Mouse (Mus musculus) olfactory bulb, adult 2 months (tissue): ENCODE measurements around the gene Reep1. TPM values are rescaled to one million over a fixed set of nuclear protein-coding genes. Genes with fewer than 3 reads are reported as not detected.

ENCODE experiments used
- H3K27ac ChIP-seq: fragments of 200-500 bp; 2 replicates; pipeline ENCODE4 v1.5.1; 2012; ENCODE audit warnings: low read depth, low read length; ENCODE audit not compliant: insufficient read depth
- H3K4me1 ChIP-seq: fragments of 200-500 bp; 2 replicates; pipeline ENCODE4 v1.6.1; 2012; ENCODE audit warnings: low read length; ENCODE audit not compliant: control insufficient read depth, insufficient read depth
- H3K4me3 ChIP-seq: fragments of 200-500 bp; 2 replicates; pipeline ENCODE4 v1.5.1; 2012; ENCODE audit warnings: mild to moderate bottlenecking, low read depth, low read length, moderate library complexity; ENCODE audit not compliant: insufficient read depth
- CTCF ChIP-seq: fragments of 200-500 bp; IDR thresholded peaks from 2 replicates; pipeline ENCODE4 v1.5.1; 2012; ENCODE audit warnings: low read depth, mild to moderate bottlenecking, low read length, moderate library complexity; ENCODE audit not compliant: insufficient read depth
- POLR2A ChIP-seq: fragments of 200-500 bp; IDR thresholded peaks from 2 replicates; pipeline ENCODE4 v1.6.1; 2012; ENCODE audit warnings: mild to moderate bottlenecking, low read depth, low read length, moderate library complexity; ENCODE audit not compliant: insufficient read depth
- WGBS: fragments of 180-500 bp; shearing (Covaris S2); methylation state at CpG from one replicate; pipeline ENCODE4 v1.1.7; 2018; 5-methylcytosine and 5-hydroxymethylcytosine counted together
- polyA plus RNA-seq: library from polyadenylated mRNA; stranded (reverse); fragments of >200 nt; gene quantifications from 2 replicates; pipeline ENCODE4 v1.2.4, GENCODE M21; 2012; ENCODE audit warnings: low replicate concordance; ENCODE audit not compliant: missing spikeins, insufficient read depth, insufficient read length

Gene Reep1
- polyA plus RNA-seq, 1 experiment, result not detected

- Histone ChIP-seq H3K27ac (no peak overlapping the region), H3K4me1 (peaks cover 15% of the 10 kb centered on the region), H3K4me3 (no peak overlapping the region)
- WGBS, result 82% methylated on average over 3 of the region's 3 CpGs
- TF ChIP-seq CTCF (no peak), POLR2A (no peak)
Measured at GRCm38 (mm10) chr6:71710323-71710722, 3.0 kb downstream of the Reep1 start.

DNA sequence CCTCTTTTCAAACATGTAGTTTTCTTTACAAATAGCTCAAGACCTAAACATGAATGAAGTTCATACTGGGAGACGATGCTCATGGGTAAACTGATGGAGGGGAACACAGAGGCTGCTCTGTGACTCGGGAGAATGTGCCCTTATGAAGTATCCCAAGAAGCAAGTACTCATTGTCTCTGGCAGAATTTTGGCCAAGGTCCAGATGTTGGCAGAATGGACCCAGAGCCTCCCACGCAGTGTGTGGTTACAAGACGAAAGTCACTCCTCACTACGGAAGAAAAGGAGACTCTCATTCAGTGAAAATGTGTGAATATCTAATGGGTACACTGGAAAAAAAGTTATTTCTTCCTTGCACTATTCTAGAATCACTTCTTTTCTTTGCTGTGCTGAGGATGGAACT, 3.8 kb downstream of the Reep1 start:
- 36% methylated on average over 5 of the region's 5 CpGs for WGBS
- H3K4me3 ChIP-seq, result no peak overlapping the region
- H3K27ac ChIP-seq, result no peak overlapping the region
- no peak for TF ChIP-seq CTCF
- H3K4me1 ChIP-seq, result peaks cover 15% of the 10 kb centered on the region

DNA sequence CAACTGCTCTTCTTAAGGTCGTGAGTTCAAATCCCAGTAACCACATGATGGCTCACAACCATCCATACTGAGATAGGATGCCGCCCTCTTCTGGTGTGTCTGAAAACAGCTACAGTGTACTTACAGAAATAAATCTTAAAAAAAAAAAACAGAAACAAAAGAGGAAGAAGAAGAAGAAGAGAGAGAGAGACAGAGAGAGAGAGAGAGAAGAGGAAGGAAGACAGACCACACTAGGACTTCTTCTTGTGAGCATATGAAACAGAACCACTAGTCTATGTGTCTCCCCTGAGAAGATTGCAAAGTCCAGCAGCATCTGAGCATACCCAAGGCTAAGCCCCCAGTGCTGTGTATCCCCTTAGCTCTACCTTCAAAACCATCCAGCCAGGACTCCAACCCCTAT, 6.2 kb downstream of the Reep1 start:
- no peak overlapping the region for H3K4me3 ChIP-seq
- H3K27ac ChIP-seq, result no peak overlapping the region
- TF ChIP-seq POLR2A (no peak), CTCF (no peak)
- 86% methylated on average over 2 of the region's 2 CpGs for WGBS
- peaks cover 19% of the 10 kb centered on the region for H3K4me1 ChIP-seq

DNA sequence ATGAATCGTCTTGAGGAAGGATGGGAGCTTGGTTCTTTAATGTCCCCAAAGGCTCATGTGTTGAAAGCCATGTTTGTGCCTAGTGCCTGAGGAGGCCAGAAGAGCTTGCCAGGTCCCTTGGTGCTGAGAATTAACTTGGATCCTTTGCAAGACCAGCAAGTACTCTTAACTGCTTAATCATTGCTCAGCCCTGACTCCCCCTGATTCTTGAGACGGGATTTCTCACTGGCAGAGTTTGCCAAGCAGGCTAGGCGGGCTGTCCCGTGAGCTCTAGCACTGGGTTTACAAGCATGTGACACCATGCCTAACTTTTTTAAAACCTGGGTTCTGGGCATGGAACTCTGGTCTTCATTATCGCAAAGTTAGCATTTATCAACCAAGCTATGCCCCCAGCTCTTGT, 7.6 kb downstream of the Reep1 start:
- no peak overlapping the region for H3K27ac ChIP-seq
- no peak overlapping the region for H3K4me3 ChIP-seq
- H3K4me1 ChIP-seq, result peaks cover 11% of the 10 kb centered on the region
- 50% methylated on average over 5 of the region's 5 CpGs for WGBS
- TF ChIP-seq POLR2A (no peak), CTCF (no peak)

- Histone ChIP-seq H3K27ac (no peak overlapping the region), H3K4me3 (no peak overlapping the region), H3K4me1 (peaks cover 7% of the 10 kb centered on the region)
- WGBS, result 96% methylated on average over 5 of the region's 5 CpGs
- TF ChIP-seq CTCF, result no peak
- TF ChIP-seq POLR2A, result no peak
Measured at GRCm38 (mm10) chr6:71716434-71716833, 9.1 kb downstream of the Reep1 start.

GRCm38 (mm10) chr6:71718322-71718721, 11.0 kb downstream of the Reep1 start:
- H3K4me3 ChIP-seq, result no peak overlapping the region
- WGBS, result 81% methylated on average over 2 of the region's 2 CpGs
- peaks cover 10% of the 10 kb centered on the region for H3K4me1 ChIP-seq
- H3K27ac ChIP-seq, result no peak overlapping the region
- TF ChIP-seq POLR2A (no peak), CTCF (no peak)

DNA sequence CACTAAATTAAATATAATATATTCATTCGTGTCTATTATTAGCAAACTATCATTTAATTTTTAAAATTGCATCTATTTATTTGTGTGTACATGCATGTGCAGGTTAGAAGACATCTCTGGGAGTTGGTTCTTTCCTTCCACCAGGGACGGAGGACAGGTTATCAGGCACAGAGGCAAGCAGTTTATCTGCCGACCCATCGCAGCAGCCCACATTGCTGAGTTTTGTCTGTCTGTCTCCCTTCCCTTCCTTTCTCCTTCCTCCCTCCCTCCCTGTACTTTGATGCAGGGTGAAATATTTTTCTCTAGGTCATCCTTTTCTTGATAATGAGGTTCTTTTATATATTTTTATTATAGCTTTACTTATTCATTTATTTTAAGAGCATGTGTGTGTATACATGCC, 11.9 kb downstream of the Reep1 start:
- WGBS, result 89% methylated on average over 4 of the region's 4 CpGs
- TF ChIP-seq POLR2A (no peak), CTCF (no peak)
- H3K27ac ChIP-seq, result no peak overlapping the region
- no peak overlapping the region for H3K4me3 ChIP-seq
- peaks cover 18% of the 10 kb centered on the region for H3K4me1 ChIP-seq

DNA sequence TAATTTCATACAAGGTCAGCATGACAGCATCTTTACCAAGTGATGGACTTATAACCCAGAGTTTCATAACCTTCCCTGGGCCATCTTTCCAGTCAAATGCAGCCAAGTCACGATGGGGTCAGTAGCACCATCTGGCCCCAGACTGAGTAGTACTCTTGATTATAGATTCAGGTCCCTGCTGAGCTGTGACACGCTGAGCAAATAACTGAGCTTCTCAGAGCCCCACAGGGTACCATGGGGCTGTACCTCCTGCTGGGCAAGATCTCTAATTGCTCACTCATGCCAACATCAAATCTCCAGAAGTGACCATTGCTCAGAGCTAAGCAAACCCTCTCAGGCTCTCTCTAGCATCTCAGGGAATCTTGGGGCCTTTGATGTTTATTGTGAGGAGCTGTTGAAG, 15.6 kb downstream of the Reep1 start:
- Histone ChIP-seq H3K4me1 (peaks cover 13% of the 10 kb centered on the region), H3K27ac (no peak overlapping the region), H3K4me3 (no peak overlapping the region)
- 45% methylated on average over 2 of the region's 2 CpGs for WGBS
- TF ChIP-seq POLR2A (no peak), CTCF (no peak)

- WGBS, result 57% methylated on average over 4 of the region's 4 CpGs
- H3K4me1 ChIP-seq, result peaks cover 13% of the 10 kb centered on the region
- no peak overlapping the region for H3K27ac ChIP-seq
- no peak overlapping the region for H3K4me3 ChIP-seq
- TF ChIP-seq CTCF, result no peak
- no peak for TF ChIP-seq POLR2A
Measured at GRCm38 (mm10) chr6:71723555-71723954, 16.2 kb downstream of the Reep1 start.

- WGBS, result 93% methylated on average over 7 of the region's 7 CpGs
- no peak for TF ChIP-seq CTCF
- no peak for TF ChIP-seq POLR2A
- Histone ChIP-seq H3K27ac (no peak overlapping the region), H3K4me3 (no peak overlapping the region), H3K4me1 (peaks cover 16% of the 10 kb centered on the region)
Measured at GRCm38 (mm10) chr6:71726710-71727109, 19.3 kb downstream of the Reep1 start.
